Mouse (Mus musculus): ENCODE measurements at regions not wholly inside any gene's neighbourhood (a gene's known extent, or its start where the extent isn't known, plus 50 kb on each side); places are given as distances from the start of the nearest gene placed in this dataset.

DNA sequence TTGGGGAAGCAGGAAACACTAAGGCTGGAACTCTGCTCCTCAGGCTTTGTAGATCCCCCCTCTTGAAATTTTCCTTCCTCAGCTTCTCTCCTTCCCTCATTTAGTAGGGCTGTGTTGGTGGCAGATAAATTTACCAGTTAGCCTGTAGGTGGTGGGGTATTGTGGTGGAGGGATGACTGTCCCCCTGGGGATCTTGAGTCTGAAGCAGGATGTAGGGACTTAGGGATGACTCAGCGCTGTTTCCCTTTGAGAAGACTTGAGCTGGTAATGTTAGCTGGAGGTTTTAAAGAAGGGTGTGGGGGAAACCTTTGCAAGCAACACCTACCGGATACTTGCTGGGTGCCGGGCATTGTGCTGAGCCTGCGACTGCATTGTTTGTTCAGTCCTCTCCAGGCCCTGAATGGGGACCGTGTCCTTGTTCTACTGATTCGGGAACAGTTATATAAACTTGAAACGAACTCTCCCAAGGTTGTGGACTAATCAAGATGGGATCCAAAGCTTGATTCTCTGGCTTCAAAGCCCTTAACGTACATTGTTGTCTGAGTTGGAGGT lies 115.5 kb upstream of the Fstl4 start:
- Histone ChIP-seq H3K4me1 (ENCODE audit: control insufficient read depth, insufficient read depth, low read length) (peaks cover 8% of the 10 kb centered on the region), H3K27ac (ENCODE audit: low read length) (no peak overlapping the region), H3K27me3 (ENCODE audit: control insufficient read depth, insufficient read depth, low read depth, low read length) (no peaks in the 10 kb centered on the region), H3K4me3 (ENCODE audit: low read depth, low read length) (no peak overlapping the region), H3K9me3 (replicated peaks; ENCODE audit: control insufficient read depth, low read length, poor library complexity, severe bottlenecking) (no peaks in the 10 kb centered on the region), H3K9ac (ENCODE audit: low read depth, low read length) (no peak overlapping the region), H3K4me2 (ENCODE audit: low read length) (no peak overlapping the region), H3K36me3 (ENCODE audit: control insufficient read depth, insufficient read depth, low read length) (no peaks in the 10 kb centered on the region)
- WGBS = 79% methylated on average over 8 of the region's 8 CpGs
- no peak for ATAC-seq

DNA sequence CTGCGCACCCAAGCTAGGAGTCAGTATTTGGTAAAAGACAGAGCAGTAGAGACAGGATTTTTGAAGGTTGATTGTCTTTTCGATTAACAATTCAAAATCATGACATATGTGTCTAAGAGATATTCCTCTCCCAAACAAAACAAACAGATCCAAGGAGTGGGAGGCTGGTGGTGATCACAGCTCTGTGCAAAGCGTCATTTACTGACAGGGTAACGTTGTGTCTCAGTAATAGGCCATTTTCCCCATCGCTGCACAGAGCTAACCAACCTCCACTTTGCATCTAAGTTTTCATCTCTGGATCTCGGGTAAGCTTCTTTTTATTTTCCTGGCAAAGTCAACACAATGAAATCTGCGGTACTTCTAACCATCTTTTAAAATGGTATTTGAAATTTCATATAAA lies 109.8 kb upstream of the Fstl4 start:
- H3K4me2 ChIP-seq (ENCODE audit: low read length) = no peak overlapping the region
- H3K4me1 ChIP-seq (ENCODE audit: control insufficient read depth, insufficient read depth, low read length) = no peaks in the 10 kb centered on the region
- no peaks in the 10 kb centered on the region for H3K36me3 ChIP-seq (ENCODE audit: control insufficient read depth, insufficient read depth, low read length)
- no peak overlapping the region for H3K9ac ChIP-seq (ENCODE audit: low read depth, low read length)
- no peak overlapping the region for H3K27ac ChIP-seq (ENCODE audit: low read length)
- WGBS = 75% methylated on average over 7 of the region's 7 CpGs
- H3K27me3 ChIP-seq (ENCODE audit: control insufficient read depth, insufficient read depth, low read depth, low read length) = no peaks in the 10 kb centered on the region
- H3K9me3 ChIP-seq (replicated peaks; ENCODE audit: control insufficient read depth, low read length, poor library complexity, severe bottlenecking) = no peaks in the 10 kb centered on the region
- H3K4me3 ChIP-seq (ENCODE audit: low read depth, low read length) = no peak overlapping the region
- ATAC-seq = no peak

DNA sequence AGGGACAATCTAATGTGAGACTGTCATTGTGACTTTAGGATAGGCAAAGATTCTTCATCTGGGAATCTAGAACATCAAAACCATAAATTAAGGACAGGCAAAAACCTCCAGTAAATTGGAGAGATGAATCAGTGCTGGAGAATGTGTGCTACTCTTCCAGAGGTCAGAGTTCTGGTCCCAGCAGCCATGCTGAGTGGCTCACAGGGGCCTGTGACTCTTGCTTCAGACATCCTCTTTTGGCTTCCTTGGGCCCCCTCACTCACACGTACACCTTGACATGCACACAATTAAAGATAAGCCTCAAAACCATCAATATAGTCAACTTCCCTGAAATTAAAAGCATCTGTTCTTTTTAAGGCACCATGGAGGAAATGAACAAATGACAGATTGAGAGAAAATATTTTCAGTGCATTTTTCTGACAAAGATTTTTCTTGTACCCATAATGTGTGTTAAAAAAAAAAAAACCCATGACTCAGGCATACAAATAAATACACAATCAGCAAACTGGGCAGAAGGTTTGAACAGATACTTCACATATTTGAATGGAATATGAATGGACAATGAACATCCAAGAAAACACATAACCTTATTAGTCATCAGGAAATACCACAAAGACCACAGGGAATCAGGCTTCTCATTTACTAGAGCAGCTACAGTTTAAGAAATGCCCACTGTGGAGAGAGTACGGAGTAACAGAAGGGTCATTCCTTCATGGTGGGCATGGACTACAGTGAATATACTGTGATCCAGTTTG lies 108.5 kb upstream of the Fstl4 start:
- WGBS = 84% methylated on average over 2 of the region's 2 CpGs
- no peak overlapping the region for H3K4me2 ChIP-seq (ENCODE audit: low read length)
- no peaks in the 10 kb centered on the region for H3K27me3 ChIP-seq (ENCODE audit: control insufficient read depth, insufficient read depth, low read depth, low read length)
- H3K27ac ChIP-seq (ENCODE audit: low read length) = no peak overlapping the region
- no peaks in the 10 kb centered on the region for H3K4me1 ChIP-seq (ENCODE audit: control insufficient read depth, insufficient read depth, low read length)
- H3K9ac ChIP-seq (ENCODE audit: low read depth, low read length) = no peak overlapping the region
- ATAC-seq = no peak
- H3K9me3 ChIP-seq (replicated peaks; ENCODE audit: control insufficient read depth, low read length, poor library complexity, severe bottlenecking) = no peaks in the 10 kb centered on the region
- no peaks in the 10 kb centered on the region for H3K36me3 ChIP-seq (ENCODE audit: control insufficient read depth, insufficient read depth, low read length)
- H3K4me3 ChIP-seq (ENCODE audit: low read depth, low read length) = no peak overlapping the region

DNA sequence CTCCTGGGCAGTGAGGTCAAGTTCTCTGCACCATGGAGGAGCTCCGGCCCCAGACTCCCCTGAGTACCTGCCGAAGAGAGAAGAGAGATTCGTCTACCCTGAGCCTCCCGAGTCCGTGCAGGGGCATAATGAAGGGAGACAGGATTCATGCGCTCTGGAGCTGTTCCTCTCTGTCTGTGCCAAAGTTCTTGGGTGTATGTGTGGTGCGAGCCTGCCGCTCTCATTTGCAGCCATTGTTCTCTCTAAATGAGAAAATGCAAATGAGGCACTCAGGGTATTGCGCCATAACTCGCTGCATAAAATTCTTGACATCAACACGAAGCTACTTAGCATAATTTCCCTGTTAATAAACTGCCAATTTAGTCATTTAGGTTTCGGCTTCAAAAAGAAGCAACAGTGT lies 103.2 kb upstream of the Fstl4 start:
- peak; percentile 51; the same call in 1 of the 2 replicates for ATAC-seq

DNA sequence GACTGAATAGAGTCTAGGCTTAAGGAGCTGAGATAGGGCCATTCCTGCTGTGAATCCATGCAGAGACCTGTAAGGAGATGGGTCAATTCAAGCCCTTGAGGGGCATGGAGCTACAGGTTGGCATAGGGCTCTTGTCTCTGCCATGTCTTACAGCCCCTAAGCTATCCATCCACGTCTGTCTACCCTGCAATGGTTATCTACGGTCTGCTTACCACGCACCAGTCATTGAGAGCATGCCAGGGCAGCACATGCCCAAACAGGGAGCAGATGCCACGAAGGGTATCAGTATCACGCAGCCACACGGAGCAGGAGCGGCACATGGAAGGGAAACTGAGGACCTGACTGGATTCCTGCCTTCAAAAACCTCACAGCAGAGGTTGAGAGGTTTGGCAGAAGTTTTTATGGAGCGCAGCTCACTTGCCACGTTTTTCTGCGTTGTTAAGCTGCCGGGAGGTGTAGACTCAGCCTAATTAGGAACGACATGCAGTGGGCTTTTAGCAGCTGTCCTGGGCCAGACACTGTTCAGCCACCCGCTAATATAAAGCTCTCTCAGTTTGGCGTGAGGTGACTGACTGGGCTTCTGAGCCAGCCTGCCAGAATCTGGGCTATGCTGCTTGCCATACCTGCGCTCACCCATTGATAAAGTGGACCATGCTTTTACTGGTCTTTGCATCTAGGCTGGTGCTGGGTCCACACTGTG lies 102.4 kb upstream of the Fstl4 start:
- WGBS = 81% methylated on average over 15 of the region's 15 CpGs
- Histone ChIP-seq H3K9me3 (replicated peaks; ENCODE audit: control insufficient read depth, low read length, poor library complexity, severe bottlenecking) (no peaks in the 10 kb centered on the region), H3K4me2 (ENCODE audit: low read length) (no peak overlapping the region), H3K36me3 (ENCODE audit: control insufficient read depth, insufficient read depth, low read length) (no peaks in the 10 kb centered on the region), H3K27ac (ENCODE audit: low read length) (no peak overlapping the region), H3K4me1 (ENCODE audit: control insufficient read depth, insufficient read depth, low read length) (no peaks in the 10 kb centered on the region), H3K27me3 (ENCODE audit: control insufficient read depth, insufficient read depth, low read depth, low read length) (no peaks in the 10 kb centered on the region), H3K9ac (ENCODE audit: low read depth, low read length) (no peak overlapping the region), H3K4me3 (ENCODE audit: low read depth, low read length) (no peak overlapping the region)
- ATAC-seq = no peak

More for the DNA sequence above, 103.2 kb upstream of the Fstl4 start:
- Histone ChIP-seq H3K4me1 (ENCODE audit: control insufficient read depth, insufficient read depth, low read length) (no peaks in the 10 kb centered on the region), H3K36me3 (ENCODE audit: control insufficient read depth, insufficient read depth, low read length) (no peaks in the 10 kb centered on the region), H3K27ac (ENCODE audit: low read length) (no peak overlapping the region), H3K9me3 (replicated peaks; ENCODE audit: control insufficient read depth, low read length, poor library complexity, severe bottlenecking) (no peaks in the 10 kb centered on the region), H3K4me3 (ENCODE audit: low read depth, low read length) (no peak overlapping the region), H3K9ac (ENCODE audit: low read depth, low read length) (no peak overlapping the region), H3K4me2 (ENCODE audit: low read length) (no peak overlapping the region), H3K27me3 (ENCODE audit: control insufficient read depth, insufficient read depth, low read depth, low read length) (no peaks in the 10 kb centered on the region)
- WGBS = 44% methylated on average over 12 of the region's 12 CpGs

DNA sequence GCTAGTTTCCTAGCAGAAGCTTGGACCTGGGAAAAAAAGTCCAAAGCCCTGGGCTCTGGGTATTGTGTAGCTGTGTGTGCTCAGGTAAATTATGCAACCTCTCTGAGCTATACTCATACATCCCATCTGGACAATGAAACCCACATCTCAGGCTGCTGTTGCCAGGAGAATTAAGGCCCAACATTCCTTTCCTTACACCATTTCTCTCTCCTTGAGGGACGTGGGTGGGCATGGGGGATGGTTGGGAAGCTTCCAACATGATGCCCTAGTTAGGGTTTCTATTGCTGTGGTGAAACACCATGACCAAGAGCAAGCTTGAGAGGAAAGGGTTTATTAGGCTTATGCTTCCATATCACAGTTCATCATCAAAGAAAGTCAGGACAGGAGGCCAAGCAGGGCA lies 99.1 kb upstream of the Fstl4 start:
- 72% methylated on average over 1 of the region's 1 CpGs for WGBS
- Histone ChIP-seq H3K4me3 (ENCODE audit: low read depth, low read length) (no peak overlapping the region), H3K9ac (ENCODE audit: low read depth, low read length) (no peak overlapping the region), H3K27ac (ENCODE audit: low read length) (no peak overlapping the region), H3K9me3 (replicated peaks; ENCODE audit: control insufficient read depth, low read length, poor library complexity, severe bottlenecking) (no peaks in the 10 kb centered on the region), H3K27me3 (ENCODE audit: control insufficient read depth, insufficient read depth, low read depth, low read length) (no peaks in the 10 kb centered on the region), H3K36me3 (ENCODE audit: control insufficient read depth, insufficient read depth, low read length) (no peaks in the 10 kb centered on the region), H3K4me2 (ENCODE audit: low read length) (no peak overlapping the region), H3K4me1 (ENCODE audit: control insufficient read depth, insufficient read depth, low read length) (no peaks in the 10 kb centered on the region)
- ATAC-seq = no peak

DNA sequence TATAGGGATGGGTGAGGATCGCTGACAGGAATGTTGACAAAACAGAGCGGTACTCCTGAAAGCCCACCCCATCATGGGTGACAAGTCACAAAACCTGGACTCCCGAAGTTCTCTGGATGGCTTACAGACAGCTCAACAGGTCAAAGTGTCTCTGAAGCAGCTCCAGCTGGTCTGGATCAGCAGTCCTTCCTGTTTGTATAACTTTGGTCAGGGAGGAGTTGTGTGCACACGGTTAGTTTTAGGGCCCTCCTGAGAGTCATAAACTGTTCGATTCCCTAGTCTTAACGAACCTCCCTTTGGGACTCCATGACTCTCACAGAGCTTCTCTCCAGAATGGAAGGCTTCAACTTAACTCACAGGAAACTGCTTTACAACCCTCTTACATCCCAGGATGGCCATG lies 89.4 kb upstream of the Fstl4 start:
- no peak overlapping the region for H3K4me3 ChIP-seq (ENCODE audit: low read depth, low read length)
- no peak overlapping the region for H3K27ac ChIP-seq (ENCODE audit: low read length)
- no peak overlapping the region for H3K4me2 ChIP-seq (ENCODE audit: low read length)
- no peaks in the 10 kb centered on the region; the same call in 1 of the 2 replicates for H3K9me3 ChIP-seq (replicated peaks; ENCODE audit: control insufficient read depth, low read length, poor library complexity, severe bottlenecking)
- H3K9ac ChIP-seq (ENCODE audit: low read depth, low read length) = no peak overlapping the region
- H3K36me3 ChIP-seq (ENCODE audit: control insufficient read depth, insufficient read depth, low read length) = no peaks in the 10 kb centered on the region
- 88% methylated on average over 6 of the region's 6 CpGs for WGBS
- no peaks in the 10 kb centered on the region for H3K27me3 ChIP-seq (ENCODE audit: control insufficient read depth, insufficient read depth, low read depth, low read length)
- peaks cover 6% of the 10 kb centered on the region; the same call in 1 of the 2 replicates for H3K4me1 ChIP-seq (ENCODE audit: control insufficient read depth, insufficient read depth, low read length)
- no peak for ATAC-seq

DNA sequence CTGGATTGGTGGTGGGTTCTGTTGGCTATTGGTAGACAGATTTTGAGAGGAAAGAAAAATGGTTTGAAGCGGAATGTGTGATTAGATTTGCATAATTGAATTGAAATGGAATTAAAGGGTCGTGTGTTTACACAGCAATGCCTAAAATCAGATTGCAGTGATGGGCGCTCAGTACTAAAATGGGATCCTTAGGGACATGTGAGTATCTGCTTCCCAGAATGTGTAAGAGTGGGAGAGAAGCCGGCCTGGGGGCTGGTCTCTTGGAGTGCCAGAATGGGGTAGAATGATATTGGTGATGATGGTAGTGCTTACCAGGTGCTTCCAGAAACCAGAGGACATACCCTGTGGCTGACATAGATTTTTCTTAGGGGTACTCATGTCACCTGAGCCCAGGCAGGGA lies 86.2 kb upstream of the Fstl4 start:
- no peak for ATAC-seq

DNA sequence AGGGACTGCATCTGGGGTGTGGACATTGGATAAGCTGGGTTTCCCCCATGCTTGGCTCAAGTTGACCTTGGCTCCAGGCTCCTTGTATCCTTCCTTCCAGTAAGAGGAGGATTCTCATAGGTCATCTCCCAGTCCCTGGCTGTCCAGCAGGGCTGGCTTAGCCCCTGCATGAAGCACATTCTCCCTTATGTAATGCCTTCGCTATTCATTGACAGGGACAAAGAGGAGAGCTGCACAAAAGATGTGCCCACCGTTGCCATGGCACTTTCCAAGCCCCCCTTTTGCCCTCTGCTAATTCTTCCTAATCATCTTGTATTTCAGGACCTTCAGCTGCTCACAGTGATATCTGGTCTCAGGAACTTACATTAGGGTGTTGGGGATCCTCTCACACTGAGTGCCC lies 79.0 kb upstream of the Fstl4 start:
- H3K27me3 ChIP-seq (ENCODE audit: control insufficient read depth, insufficient read depth, low read depth, low read length) = no peaks in the 10 kb centered on the region
- H3K4me1 ChIP-seq (ENCODE audit: control insufficient read depth, insufficient read depth, low read length) = no peaks in the 10 kb centered on the region
- 19% methylated on average over 2 of the region's 2 CpGs for WGBS
- H3K9me3 ChIP-seq (replicated peaks; ENCODE audit: control insufficient read depth, low read length, poor library complexity, severe bottlenecking) = no peaks in the 10 kb centered on the region
- no peaks in the 10 kb centered on the region for H3K36me3 ChIP-seq (ENCODE audit: control insufficient read depth, insufficient read depth, low read length)
- H3K4me2 ChIP-seq (ENCODE audit: low read length) = no peak overlapping the region
- ATAC-seq = peak; percentile 48
- no peak overlapping the region for H3K9ac ChIP-seq (ENCODE audit: low read depth, low read length)
- H3K4me3 ChIP-seq (ENCODE audit: low read depth, low read length) = no peak overlapping the region
- H3K27ac ChIP-seq (ENCODE audit: low read length) = no peak overlapping the region

More for the DNA sequence above, 86.2 kb upstream of the Fstl4 start:
- no peaks in the 10 kb centered on the region; the same call in 1 of the 2 replicates for H3K9me3 ChIP-seq (replicated peaks; ENCODE audit: control insufficient read depth, low read length, poor library complexity, severe bottlenecking)
- H3K4me1 ChIP-seq (ENCODE audit: control insufficient read depth, insufficient read depth, low read length) = peaks cover 6% of the 10 kb centered on the region; the same call in 1 of the 2 replicates
- H3K27ac ChIP-seq (ENCODE audit: low read length) = no peak overlapping the region
- WGBS = 68% methylated on average over 4 of the region's 4 CpGs
- no peak overlapping the region for H3K4me3 ChIP-seq (ENCODE audit: low read depth, low read length)
- H3K4me2 ChIP-seq (ENCODE audit: low read length) = no peak overlapping the region
- no peak overlapping the region for H3K9ac ChIP-seq (ENCODE audit: low read depth, low read length)
- no peaks in the 10 kb centered on the region for H3K27me3 ChIP-seq (ENCODE audit: control insufficient read depth, insufficient read depth, low read depth, low read length)
- H3K36me3 ChIP-seq (ENCODE audit: control insufficient read depth, insufficient read depth, low read length) = no peaks in the 10 kb centered on the region
